Mouse (Mus musculus) forebrain, embryonic 16.5 days (tissue): ENCODE measurements around the gene 3830406C13Rik. TPM values are rescaled to one million over a fixed set of nuclear protein-coding genes. Genes with fewer than 3 reads are reported as not detected.

Source experiments
- ATAC-seq: fragments of 200-750 bp; cut with Nextera tagmentation; 2 replicates; pipeline ENCODE4 v1.8.0; 2017; ENCODE audit warnings: mild to moderate bottlenecking, moderate library complexity
- H3K27ac ChIP-seq: fragments of 300-500 bp; sonication (generic); 2 replicates; pipeline ENCODE4 v1.5.1; 2014; ENCODE audit warnings: low read length, control low read depth
- H3K27me3 ChIP-seq: fragments of 300-500 bp; sonication (generic); replicated peaks from 2 replicates; pipeline ENCODE4 v1.6.1; 2014; ENCODE audit warnings: low read length; ENCODE audit not compliant: control insufficient read depth, insufficient read depth
- H3K36me3 ChIP-seq: fragments of 300-500 bp; sonication (generic); 2 replicates; pipeline ENCODE4 v1.6.1; 2014; ENCODE audit not compliant: control insufficient read depth, insufficient read depth
- H3K4me1 ChIP-seq: fragments of 300-500 bp; sonication (generic); replicated peaks from 2 replicates; pipeline ENCODE4 v1.6.1; 2014; ENCODE audit warnings: low read length; ENCODE audit not compliant: control insufficient read depth, insufficient read depth
- H3K4me2 ChIP-seq: fragments of 300-500 bp; sonication (generic); 2 replicates; pipeline ENCODE4 v1.6.1; 2014; ENCODE audit warnings: mild to moderate bottlenecking, low read length, control low read depth
- H3K4me3 ChIP-seq: fragments of 300-500 bp; sonication (generic); replicated peaks from 2 replicates; pipeline ENCODE4 v1.5.1; 2014; ENCODE audit warnings: mild to moderate bottlenecking, low read length, control low read depth
- H3K9ac ChIP-seq: fragments of 300-500 bp; sonication (generic); replicated peaks from 2 replicates; pipeline ENCODE4 v1.6.1; 2014; ENCODE audit warnings: low read depth, low read length, control low read depth
- H3K9me3 ChIP-seq: fragments of 300-500 bp; sonication (generic); 2 replicates; pipeline ENCODE4 v1.6.1; 2016; ENCODE audit warnings: low read length; ENCODE audit not compliant: control insufficient read depth
- WGBS: fragments of 180-500 bp; shearing (Covaris S2); extraction: QIAGEN DNeasy Blood & Tissue Kit; methylation state at CpG from one replicate; pipeline ENCODE4 v1.1.7; 2014; 5-methylcytosine and 5-hydroxymethylcytosine counted together
- polyA plus RNA-seq: library from polyadenylated mRNA; unstranded; fragments of >200 nt; fragmentation: Nextera tagmentation; extraction: Ambion mirVana; gene quantifications from 2 replicates; pipeline ENCODE4 v1.2.1, GENCODE M21; 2015

The 3830406C13Rik gene
- polyA plus RNA-seq, 1 experiment from 2014 or later, result 50.5 TPM

DNA sequence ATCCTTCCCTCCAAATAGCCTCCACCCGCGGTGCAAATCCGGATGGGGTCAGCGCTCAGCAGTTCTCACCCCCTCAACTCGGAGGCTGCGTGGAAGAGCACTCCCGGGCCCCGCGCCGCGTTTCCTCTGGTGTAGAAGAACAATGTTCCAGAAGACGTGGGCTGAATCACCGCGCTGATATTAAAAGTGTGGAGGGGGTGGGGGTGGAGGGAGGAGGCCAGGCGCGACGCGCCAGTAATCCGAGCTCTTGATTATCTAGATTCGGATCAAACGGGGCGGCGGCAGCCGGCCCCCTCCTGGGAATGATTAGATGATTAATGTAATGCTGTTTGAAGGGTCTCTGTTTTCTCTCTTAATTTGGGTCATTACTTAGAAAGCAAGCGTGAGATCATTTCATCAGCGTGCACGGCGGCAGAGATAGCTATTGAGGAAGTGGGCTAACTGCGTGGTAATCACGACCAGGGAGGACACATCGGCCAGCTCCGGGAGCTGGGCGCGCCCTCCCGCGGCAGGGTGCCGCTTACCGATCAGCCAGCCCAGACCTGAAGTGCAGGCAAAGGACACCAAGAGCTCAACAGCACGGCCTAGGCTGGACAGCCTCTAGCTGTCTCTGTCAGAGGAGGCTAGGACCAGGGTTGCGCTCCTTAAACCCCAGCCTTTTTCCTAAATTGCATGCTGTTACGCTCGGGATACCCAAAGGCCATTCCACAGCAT, 57.3 kb downstream of the 3830406C13Rik start:
- peaks cover 15% of the 10 kb centered on the region for H3K27me3 ChIP-seq
- H3K9ac ChIP-seq, result peak overlapping the region; percentile 83
- no peaks in the 10 kb centered on the region for H3K9me3 ChIP-seq
- no peaks in the 10 kb centered on the region for H3K36me3 ChIP-seq
- peaks cover 62% of the 10 kb centered on the region for H3K4me1 ChIP-seq
- no peak for ATAC-seq
- whole genome bisulfite sequencing, result under 1% methylated on average over 42 of the region's 42 CpGs
- peak overlapping the region; percentile 59 for H3K4me3 ChIP-seq
- peak overlapping the region; percentile 88 for H3K27ac ChIP-seq
- H3K4me2 ChIP-seq, result peak overlapping the region; percentile 71

DNA sequence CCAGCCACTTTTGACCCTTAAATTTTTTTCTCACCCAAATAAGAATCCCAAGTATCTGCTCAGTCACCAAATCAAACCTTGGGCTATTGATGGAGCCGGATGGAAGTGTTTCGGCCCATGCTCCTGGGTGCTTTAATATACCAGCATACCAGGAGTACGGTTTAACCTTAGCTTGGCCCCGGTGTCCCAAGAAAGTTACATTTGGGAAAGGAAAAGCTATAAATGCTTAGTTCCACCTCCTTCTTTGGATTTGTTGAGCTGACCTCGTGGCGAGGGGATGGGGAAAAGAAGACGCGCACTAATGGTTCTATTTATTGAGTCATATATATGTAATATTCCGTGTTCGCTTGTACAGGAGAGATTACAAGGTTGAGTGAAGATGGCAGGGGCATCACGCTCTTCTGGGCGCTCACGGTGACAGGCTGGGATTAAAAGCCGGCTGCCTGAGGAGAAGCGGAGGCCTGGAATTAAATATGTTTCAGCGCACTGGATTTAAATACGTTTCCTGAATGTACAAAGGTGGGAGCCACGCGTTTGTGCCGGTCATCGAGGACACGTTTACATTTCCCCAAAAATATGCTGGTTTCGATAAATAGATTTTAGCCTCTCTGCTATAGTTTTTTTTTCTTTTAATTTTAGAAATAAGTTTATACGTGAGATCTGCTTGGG, 58.0 kb downstream of the 3830406C13Rik start:
- peak overlapping the region; percentile 88 for H3K27ac ChIP-seq
- no peaks in the 10 kb centered on the region for H3K36me3 ChIP-seq
- H3K9ac ChIP-seq, result peak overlapping the region; percentile 83
- H3K27me3 ChIP-seq, result peaks cover 14% of the 10 kb centered on the region; the same call in 1 of the 2 replicates
- no peaks in the 10 kb centered on the region for H3K9me3 ChIP-seq
- no peak for ATAC-seq
- H3K4me1 ChIP-seq, result peaks cover 65% of the 10 kb centered on the region
- WGBS, result 14% methylated on average over 24 of the region's 24 CpGs
- H3K4me3 ChIP-seq, result peak overlapping the region; percentile 59
- H3K4me2 ChIP-seq, result peak overlapping the region; percentile 71

- Histone ChIP-seq H3K4me2 (peak overlapping the region; percentile 71), H3K36me3 (no peaks in the 10 kb centered on the region), H3K27ac (peak overlapping the region; percentile 88), H3K4me1 (peaks cover 62% of the 10 kb centered on the region), H3K9me3 (no peaks in the 10 kb centered on the region), H3K27me3 (peaks cover 14% of the 10 kb centered on the region; the same call in 1 of the 2 replicates), H3K9ac (peak overlapping the region; percentile 83), H3K4me3 (peak overlapping the region; percentile 59)
- WGBS, result 14% methylated on average over 23 of the region's 23 CpGs
- no peak for ATAC-seq
These were observed 58.6 kb downstream of the 3830406C13Rik start for GRCm38 (mm10) chr14:12342458-12343131.

DNA sequence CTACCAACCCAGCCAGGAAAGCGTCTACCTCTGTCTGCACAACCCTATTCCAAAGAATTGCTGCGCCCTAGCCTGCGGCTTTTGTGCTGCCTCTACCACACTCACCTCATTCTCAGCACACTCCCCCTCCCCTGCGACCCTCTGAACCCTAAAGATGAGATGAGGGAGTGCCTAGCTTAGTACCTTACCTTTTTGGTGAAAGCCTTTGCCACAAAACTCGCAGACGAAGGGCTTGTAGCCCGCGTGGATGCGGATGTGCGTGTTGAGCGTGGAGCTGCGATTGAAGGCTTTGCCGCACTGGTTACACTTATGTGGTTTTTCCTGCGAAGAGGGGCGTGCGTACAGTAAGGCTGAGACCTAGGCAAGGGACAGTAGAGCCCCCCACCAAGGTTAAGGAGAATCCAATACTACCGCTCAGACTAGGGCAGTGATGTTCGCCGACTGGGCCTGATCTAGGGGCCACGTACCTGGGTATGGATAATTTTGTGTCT, 59.5 kb downstream of the 3830406C13Rik start:
- Histone ChIP-seq H3K27me3 (peaks cover 21% of the 10 kb centered on the region), H3K27ac (peak overlapping the region; percentile 88), H3K4me3 (peak overlapping the region; percentile 59), H3K36me3 (no peaks in the 10 kb centered on the region), H3K4me2 (peak overlapping the region; percentile 71), H3K4me1 (peaks cover 58% of the 10 kb centered on the region), H3K9me3 (no peaks in the 10 kb centered on the region), H3K9ac (peak overlapping the region; percentile 83)
- 5% methylated on average over 20 of the region's 20 CpGs for WGBS
- no peak for ATAC-seq

DNA sequence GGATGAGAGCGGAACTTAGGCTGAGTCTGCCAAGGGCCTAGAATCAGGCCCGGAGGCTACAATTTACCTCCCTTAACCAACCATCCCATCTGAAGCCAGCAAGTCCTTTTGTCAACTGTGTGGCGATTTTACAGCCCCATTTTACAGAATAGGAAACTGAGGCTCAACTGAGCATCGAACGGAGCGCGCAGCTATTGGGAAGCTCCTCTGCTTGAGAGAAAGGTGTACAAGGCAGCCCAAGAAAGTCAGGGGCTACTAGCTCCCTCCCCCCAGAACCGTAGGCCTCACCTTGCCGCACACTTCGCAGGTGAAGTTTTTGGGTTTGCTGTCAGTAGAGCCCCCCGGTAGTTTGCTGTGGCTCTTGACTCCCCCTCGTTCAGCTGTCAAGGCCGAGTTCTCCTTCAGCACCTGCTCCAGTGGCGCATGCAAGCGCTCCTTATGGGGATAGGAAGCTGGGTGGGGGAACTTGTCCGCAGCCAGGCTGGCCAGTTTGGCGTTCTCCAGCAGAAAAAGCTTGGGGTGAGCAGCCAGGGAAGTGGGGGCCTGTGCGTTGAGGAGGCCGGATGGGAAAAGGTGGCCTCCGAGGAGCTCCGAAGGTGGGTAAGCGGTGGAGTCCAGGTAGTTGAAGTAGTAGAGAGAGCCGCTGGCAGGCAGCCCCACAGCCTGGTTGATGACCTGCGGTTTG, 60.2 kb downstream of the 3830406C13Rik start:
- H3K27me3 ChIP-seq, result peaks cover 28% of the 10 kb centered on the region
- WGBS, result 3% methylated on average over 24 of the region's 24 CpGs
- peak overlapping the region; percentile 71 for H3K4me2 ChIP-seq
- peak overlapping the region; percentile 88 for H3K27ac ChIP-seq
- H3K4me3 ChIP-seq, result peak overlapping the region; percentile 59
- H3K9ac ChIP-seq, result peak overlapping the region; percentile 83
- no peak for ATAC-seq
- no peaks in the 10 kb centered on the region for H3K36me3 ChIP-seq
- no peaks in the 10 kb centered on the region for H3K9me3 ChIP-seq
- H3K4me1 ChIP-seq, result peaks cover 57% of the 10 kb centered on the region

- peak overlapping the region; percentile 83 for H3K9ac ChIP-seq
- H3K36me3 ChIP-seq, result no peaks in the 10 kb centered on the region
- peak overlapping the region; percentile 88 for H3K27ac ChIP-seq
- WGBS, result under 1% methylated on average over 39 of the region's 39 CpGs
- peaks cover 32% of the 10 kb centered on the region for H3K27me3 ChIP-seq
- H3K9me3 ChIP-seq, result no peaks in the 10 kb centered on the region
- peaks cover 55% of the 10 kb centered on the region for H3K4me1 ChIP-seq
- peak overlapping the region; percentile 59 for H3K4me3 ChIP-seq
- H3K4me2 ChIP-seq, result peak overlapping the region; percentile 71
- ATAC-seq, result peak; percentile 28
These were observed 60.8 kb downstream of the 3830406C13Rik start for GRCm38 (mm10) chr14:12344746-12345240.

DNA sequence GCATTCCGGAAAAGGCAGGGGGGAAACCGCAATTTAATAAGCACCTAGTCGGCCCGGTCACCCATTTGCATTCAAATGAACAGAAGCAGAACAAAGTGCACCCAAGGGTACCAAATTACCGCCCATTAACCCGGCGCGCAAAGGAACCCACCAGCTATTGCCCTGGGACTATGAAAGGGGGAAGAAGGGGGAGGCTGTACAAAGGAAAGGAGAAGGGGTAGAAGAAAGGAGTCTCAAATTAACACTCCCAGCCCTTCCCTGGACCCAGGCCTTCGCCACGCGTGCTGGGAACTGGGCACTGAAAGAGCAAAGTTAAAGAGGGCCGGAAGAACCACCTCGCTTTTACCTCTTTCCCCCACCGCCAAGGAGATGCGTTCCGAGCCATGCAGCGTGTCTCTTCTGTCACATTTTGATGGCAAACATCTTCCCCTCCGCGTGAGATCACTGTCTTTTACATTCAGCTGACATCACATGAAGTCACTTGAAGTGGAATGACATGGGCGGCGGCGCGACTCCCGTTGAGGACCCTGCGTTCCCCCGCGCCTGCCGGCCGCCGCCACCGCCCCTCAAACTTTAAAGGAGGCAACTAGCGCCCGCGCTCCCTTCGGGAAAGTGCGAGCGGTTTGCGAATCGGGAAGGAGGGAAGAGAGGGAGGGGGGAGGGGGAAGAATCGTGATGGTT, 61.4 kb downstream of the 3830406C13Rik start:
- Histone ChIP-seq H3K36me3 (no peaks in the 10 kb centered on the region), H3K27ac (peak overlapping the region; percentile 88), H3K9ac (peak overlapping the region; percentile 83), H3K9me3 (no peaks in the 10 kb centered on the region), H3K4me1 (peaks cover 50% of the 10 kb centered on the region), H3K4me3 (peak overlapping the region; percentile 59), H3K4me2 (peak overlapping the region; percentile 71), H3K27me3 (peaks cover 33% of the 10 kb centered on the region)
- WGBS, result under 1% methylated on average over 40 of the region's 40 CpGs
- ATAC-seq, result peak; percentile 55

- H3K4me1 ChIP-seq, result peaks cover 47% of the 10 kb centered on the region
- peak; percentile 37 for ATAC-seq
- peak overlapping the region; percentile 59 for H3K4me3 ChIP-seq
- peak overlapping the region; percentile 71 for H3K4me2 ChIP-seq
- H3K9ac ChIP-seq, result peak overlapping the region; percentile 83
- H3K9me3 ChIP-seq, result no peaks in the 10 kb centered on the region
- WGBS, result 0% methylated on average over 50 of the region's 50 CpGs
- H3K27ac ChIP-seq, result peak overlapping the region; percentile 88
- H3K36me3 ChIP-seq, result no peaks in the 10 kb centered on the region
- peaks cover 40% of the 10 kb centered on the region for H3K27me3 ChIP-seq
These were observed 62.3 kb downstream of the 3830406C13Rik start for GRCm38 (mm10) chr14:12346011-12346864.
